Mouse (Mus musculus): ENCODE measurements around the gene Tmem211. TPM values are rescaled to one million over a fixed set of nuclear protein-coding genes. Genes with fewer than 3 reads are reported as not detected.

The Tmem211 gene
- total and polyA plus RNA-seq, 2 experiments from 2014 or later, result not detected

- WGBS, result 61% methylated on average over 10 of the region's 10 CpGs
- H3K9ac ChIP-seq (replicated peaks; ENCODE audit: low read depth, low read length), result no peak overlapping the region
- no peak overlapping the region for H3K4me3 ChIP-seq (ENCODE audit: low read depth, low read length)
- no peaks in the 10 kb centered on the region for H3K27me3 ChIP-seq (ENCODE audit: control insufficient read depth, insufficient read depth, low read length)
- ATAC-seq (ENCODE audit: insufficient read depth, low read depth) (no peak), DNase-seq (ENCODE audit: low spot score) (no peak)
- no peaks in the 10 kb centered on the region for H3K9me3 ChIP-seq (replicated peaks; ENCODE audit: control insufficient read depth, low read length)
- H3K4me1 ChIP-seq (ENCODE audit: control insufficient read depth, insufficient read depth), result peaks cover 13% of the 10 kb centered on the region
- H3K27ac ChIP-seq (ENCODE audit: low read depth), result 0 out of 2 replicates have a peak overlapping the region, but pooled peaks have one; percentile 4
- TF ChIP-seq EP300 (IDR thresholded peaks at IDR 0.05; ENCODE audit: low read depth), result no peak
- no peak for TF ChIP-seq CTCF (IDR thresholded peaks at IDR 0.05; ENCODE audit: low read depth)
- H3K36me3 ChIP-seq (replicated peaks; ENCODE audit: control insufficient read depth, insufficient read depth, low read length), result no peaks in the 10 kb centered on the region
- H3K4me2 ChIP-seq (ENCODE audit: low read depth, low read length), result no peak overlapping the region
Observed at GRCm38 (mm10) chr5:113212156-113212835, 14.4 kb upstream of the Tmem211 start.

GRCm38 (mm10) chr5:113214041-113214440, 12.7 kb upstream of the Tmem211 start:
- Histone ChIP-seq H3K9me3 (replicated peaks; ENCODE audit: control insufficient read depth, low read length) (no peaks in the 10 kb centered on the region), H3K27ac (ENCODE audit: low read depth) (peak overlapping the region; percentile 3; the same call in 1 of the 2 replicates), H3K9ac (replicated peaks; ENCODE audit: low read depth, low read length) (no peak overlapping the region), H3K4me3 (ENCODE audit: low read depth, low read length) (no peak overlapping the region), H3K4me1 (ENCODE audit: control insufficient read depth, insufficient read depth) (peaks cover 8% of the 10 kb centered on the region; the same call in 1 of the 2 replicates), H3K4me2 (ENCODE audit: low read depth, low read length) (no peak overlapping the region), H3K36me3 (replicated peaks; ENCODE audit: control insufficient read depth, insufficient read depth, low read length) (no peaks in the 10 kb centered on the region), H3K27me3 (ENCODE audit: control insufficient read depth, insufficient read depth, low read length) (0 out of 2 replicates have a peak, but pooled peaks cover 6% of the 10 kb centered on the region)
- WGBS, result 69% methylated on average over 8 of the region's 8 CpGs
- TF ChIP-seq CTCF (IDR thresholded peaks at IDR 0.05; ENCODE audit: low read depth) (no peak), EP300 (IDR thresholded peaks at IDR 0.05; ENCODE audit: low read depth) (no peak)
- no peak for DNase-seq (ENCODE audit: low spot score)
- no peak for ATAC-seq (ENCODE audit: insufficient read depth, low read depth)

- peaks cover 8% of the 10 kb centered on the region; the same call in 1 of the 2 replicates for H3K4me1 ChIP-seq (ENCODE audit: control insufficient read depth, insufficient read depth)
- peak overlapping the region; percentile 3; the same call in 1 of the 2 replicates for H3K27ac ChIP-seq (ENCODE audit: low read depth)
- no peaks in the 10 kb centered on the region for H3K9me3 ChIP-seq (replicated peaks; ENCODE audit: control insufficient read depth, low read length)
- no peak for DNase-seq (ENCODE audit: low spot score)
- H3K27me3 ChIP-seq (ENCODE audit: control insufficient read depth, insufficient read depth, low read length), result 0 out of 2 replicates have a peak, but pooled peaks cover 6% of the 10 kb centered on the region
- H3K36me3 ChIP-seq (replicated peaks; ENCODE audit: control insufficient read depth, insufficient read depth, low read length), result no peaks in the 10 kb centered on the region
- peak; percentile 48; the same call in 1 of the 2 replicates for ATAC-seq (ENCODE audit: insufficient read depth, low read depth)
- H3K4me3 ChIP-seq (ENCODE audit: low read depth, low read length), result no peak overlapping the region
- H3K4me2 ChIP-seq (ENCODE audit: low read depth, low read length), result no peak overlapping the region
- no peak overlapping the region for H3K9ac ChIP-seq (replicated peaks; ENCODE audit: low read depth, low read length)
- 54% methylated on average over 11 of the region's 11 CpGs for WGBS
- no peak for TF ChIP-seq CTCF (IDR thresholded peaks at IDR 0.05; ENCODE audit: low read depth)
- TF ChIP-seq EP300 (IDR thresholded peaks at IDR 0.05; ENCODE audit: low read depth), result no peak
Observed at GRCm38 (mm10) chr5:113214455-113214854, 12.3 kb upstream of the Tmem211 start.

GRCm38 (mm10) chr5:113215610-113216011, 11.1 kb upstream of the Tmem211 start:
- peaks cover 4% of the 10 kb centered on the region; the same call in 1 of the 2 replicates for H3K4me1 ChIP-seq (ENCODE audit: control insufficient read depth, insufficient read depth)
- H3K27me3 ChIP-seq (ENCODE audit: control insufficient read depth, insufficient read depth, low read length), result peaks cover 12% of the 10 kb centered on the region; the same call in 1 of the 2 replicates
- no peak overlapping the region for H3K9ac ChIP-seq (replicated peaks; ENCODE audit: low read depth, low read length)
- no peaks in the 10 kb centered on the region for H3K9me3 ChIP-seq (replicated peaks; ENCODE audit: control insufficient read depth, low read length)
- WGBS, result 53% methylated on average over 9 of the region's 9 CpGs
- no peak overlapping the region for H3K27ac ChIP-seq (ENCODE audit: low read depth)
- DNase-seq (ENCODE audit: low spot score) (no peak), ATAC-seq (ENCODE audit: insufficient read depth, low read depth) (no peak)
- TF ChIP-seq CTCF (IDR thresholded peaks at IDR 0.05; ENCODE audit: low read depth), result no peak
- TF ChIP-seq EP300 (IDR thresholded peaks at IDR 0.05; ENCODE audit: low read depth), result no peak
- H3K36me3 ChIP-seq (replicated peaks; ENCODE audit: control insufficient read depth, insufficient read depth, low read length), result no peaks in the 10 kb centered on the region
- H3K4me2 ChIP-seq (ENCODE audit: low read depth, low read length), result no peak overlapping the region
- no peak overlapping the region for H3K4me3 ChIP-seq (ENCODE audit: low read depth, low read length)

- ATAC-seq (ENCODE audit: insufficient read depth, low read depth), result no peak
- Histone ChIP-seq H3K4me2 (ENCODE audit: low read depth, low read length) (no peak overlapping the region), H3K27ac (ENCODE audit: low read depth) (peak overlapping the region; percentile 20; the same call in 1 of the 2 replicates), H3K4me1 (ENCODE audit: control insufficient read depth, insufficient read depth) (no peaks in the 10 kb centered on the region), H3K9me3 (replicated peaks; ENCODE audit: control insufficient read depth, low read length) (no peaks in the 10 kb centered on the region), H3K9ac (replicated peaks; ENCODE audit: low read depth, low read length) (no peak overlapping the region), H3K27me3 (ENCODE audit: control insufficient read depth, insufficient read depth, low read length) (peaks cover 12% of the 10 kb centered on the region; the same call in 1 of the 2 replicates), H3K4me3 (ENCODE audit: low read depth, low read length) (no peak overlapping the region), H3K36me3 (replicated peaks; ENCODE audit: control insufficient read depth, insufficient read depth, low read length) (no peaks in the 10 kb centered on the region)
- 61% methylated on average over 14 of the region's 14 CpGs for WGBS
- no peak for DNase-seq (ENCODE audit: low spot score)
- TF ChIP-seq EP300 (IDR thresholded peaks at IDR 0.05; ENCODE audit: low read depth) (no peak), CTCF (IDR thresholded peaks at IDR 0.05; ENCODE audit: low read depth) (no peak)
Observed at GRCm38 (mm10) chr5:113216328-113216960, 10.3 kb upstream of the Tmem211 start.

Data from heart, postnatal 0 days (tissue).